Mouse (Mus musculus) embryonic facial prominence, embryonic 11.5 days (tissue): ENCODE measurements at regions not wholly inside any gene's neighbourhood (a gene's known extent, or its start where the extent isn't known, plus 50 kb on each side); places are given as distances from the start of the nearest gene placed in this dataset. TPM values are rescaled to one million over a fixed set of nuclear protein-coding genes. Genes with fewer than 3 reads are reported as not detected.

Experiments
- ATAC-seq: fragments of 200-750 bp; cut with Nextera tagmentation; replicated peaks from 2 replicates; pipeline ENCODE4 v1.8.0; 2017; ENCODE audit warnings: low read depth; ENCODE audit not compliant: insufficient number of reproducible peaks, low FRiP score, low TSS enrichment
- DNase-seq: peaks from one replicate; pipeline ENCODE4 v3.0.0-alpha.2; 2015; ENCODE audit warnings: low spot score
- H3K27ac ChIP-seq: fragments of 300-500 bp; sonication (generic); replicated peaks from 2 replicates; pipeline ENCODE4 v1.5.1; 2014; ENCODE audit warnings: mild to moderate bottlenecking, low read depth, low read length, control low read depth
- H3K27me3 ChIP-seq: fragments of 300-500 bp; sonication (generic); 2 replicates; pipeline ENCODE4 v1.6.1; 2014; ENCODE audit warnings: mild to moderate bottlenecking, low read length, moderate library complexity, mixed read lengths; ENCODE audit not compliant: control insufficient read depth, insufficient read depth
- H3K36me3 ChIP-seq: fragments of 300-500 bp; sonication (generic); replicated peaks from 2 replicates; pipeline ENCODE4 v1.6.1; 2014; ENCODE audit warnings: low read depth, mild to moderate bottlenecking, low read length, moderate library complexity, mixed read lengths; ENCODE audit not compliant: control insufficient read depth, insufficient read depth
- H3K4me1 ChIP-seq: fragments of 300-500 bp; sonication (generic); 2 replicates; pipeline ENCODE4 v1.6.1; 2014; ENCODE audit warnings: low read length, mixed read lengths; ENCODE audit not compliant: control insufficient read depth, insufficient read depth
- H3K4me2 ChIP-seq: fragments of 300-500 bp; sonication (generic); 2 replicates; pipeline ENCODE4 v1.6.1; 2014; ENCODE audit warnings: low read depth, mild to moderate bottlenecking, control low read depth, low read length, moderate library complexity
- H3K4me3 ChIP-seq: fragments of 300-500 bp; sonication (generic); 2 replicates; pipeline ENCODE4 v1.5.1; 2014; ENCODE audit warnings: low read depth, low read length, control low read depth
- H3K9ac ChIP-seq: fragments of 300-500 bp; sonication (generic); replicated peaks from 2 replicates; pipeline ENCODE4 v1.6.1; 2014; ENCODE audit warnings: mild to moderate bottlenecking, control low read depth, low read length
- H3K9me3 ChIP-seq: fragments of 300-500 bp; sonication (generic); replicated peaks from 2 replicates; pipeline ENCODE4 v1.6.1; 2016; ENCODE audit warnings: mild to moderate bottlenecking, low read length, inconsistent platforms, mixed read lengths; ENCODE audit not compliant: control insufficient read depth
- WGBS: fragments of 180-500 bp; shearing (Covaris S2); extraction: QIAGEN DNeasy Blood & Tissue Kit; methylation state at CpG from one replicate; pipeline ENCODE4 v1.1.7; 2014; 5-methylcytosine and 5-hydroxymethylcytosine counted together
- microRNA-seq: library from miRNA; unstranded; fragments of <30 nt; microRNA quantifications from one replicate; pipeline ENCODE4, GENCODE M21; 2016; ENCODE audit warnings: borderline number of aligned reads

GRCm38 (mm10) chr12:42027874-42028273 lies 541.6 kb upstream of the Lrrn3 start:
- no peaks in the 10 kb centered on the region for H3K4me1 ChIP-seq
- no peak for DNase-seq
- no peak overlapping the region for H3K4me3 ChIP-seq
- H3K36me3 ChIP-seq, result no peaks in the 10 kb centered on the region
- no peak overlapping the region for H3K4me2 ChIP-seq
- no peaks in the 10 kb centered on the region for H3K9me3 ChIP-seq
- H3K9ac ChIP-seq, result no peak overlapping the region
- ATAC-seq, result no peak
- H3K27me3 ChIP-seq, result no peaks in the 10 kb centered on the region
- WGBS, result 55% methylated on average over 2 of the region's 2 CpGs
- H3K27ac ChIP-seq, result no peak overlapping the region

- H3K4me3 ChIP-seq, result no peak overlapping the region
- no peak overlapping the region for H3K9ac ChIP-seq
- no peak overlapping the region for H3K27ac ChIP-seq
- 54% methylated on average over 1 of the region's 1 CpGs for WGBS
- no peak for ATAC-seq
- no peak overlapping the region for H3K4me2 ChIP-seq
- H3K4me1 ChIP-seq, result no peaks in the 10 kb centered on the region
- DNase-seq, result no peak
- no peaks in the 10 kb centered on the region for H3K36me3 ChIP-seq
- H3K9me3 ChIP-seq, result no peaks in the 10 kb centered on the region
- no peaks in the 10 kb centered on the region for H3K27me3 ChIP-seq
These were observed 531.3 kb upstream of the Lrrn3 start for GRCm38 (mm10) chr12:42017506-42017905.

GRCm38 (mm10) chr12:42008827-42009383 lies 522.7 kb upstream of the Lrrn3 start:
- WGBS, result 83% methylated on average over 3 of the region's 3 CpGs
- no peaks in the 10 kb centered on the region for H3K27me3 ChIP-seq

GRCm38 (mm10) chr12:42006912-42007311 lies 520.7 kb upstream of the Lrrn3 start:
- no peaks in the 10 kb centered on the region for H3K9me3 ChIP-seq
- DNase-seq (no peak), ATAC-seq (no peak)
- 73% methylated on average over 2 of the region's 2 CpGs for WGBS
- no peaks in the 10 kb centered on the region for H3K27me3 ChIP-seq
- H3K4me1 ChIP-seq, result no peaks in the 10 kb centered on the region
- no peaks in the 10 kb centered on the region for H3K36me3 ChIP-seq
- no peak overlapping the region for H3K27ac ChIP-seq
- no peak overlapping the region for H3K4me2 ChIP-seq
- no peak overlapping the region for H3K4me3 ChIP-seq
- H3K9ac ChIP-seq, result no peak overlapping the region

More at GRCm38 (mm10) chr12:42008827-42009383, 522.7 kb upstream of the Lrrn3 start:
- no peaks in the 10 kb centered on the region for H3K4me1 ChIP-seq
- no peak overlapping the region for H3K27ac ChIP-seq
- no peak overlapping the region for H3K9ac ChIP-seq
- no peaks in the 10 kb centered on the region for H3K9me3 ChIP-seq
- DNase-seq (no peak), ATAC-seq (no peak)
- no peak overlapping the region for H3K4me3 ChIP-seq
- no peaks in the 10 kb centered on the region for H3K36me3 ChIP-seq
- H3K4me2 ChIP-seq, result no peak overlapping the region

Small RNA genes lying in the stretch of these regions (microRNA-seq; reads per million reads assigned to microRNA genes)
- not detected for gene Gm25248
